Mouse (Mus musculus) ES-Bruce4 (cell line): ENCODE measurements around the gene Galns.

Source experiments
- CTCF ChIP-seq: IDR thresholded peaks from one replicate; pipeline ENCODE4 v1.8.1; 2011; ENCODE audit warnings: low read depth, low read length
- EP300 ChIP-seq: IDR thresholded peaks from 2 replicates; pipeline ENCODE4 v1.6.1; 2011; ENCODE audit warnings: low read depth, low read length; ENCODE audit not compliant: insufficient read depth
- POLR2A ChIP-seq: IDR thresholded peaks from one replicate; pipeline ENCODE4 v1.8.1; 2011; ENCODE audit warnings: low read length; ENCODE audit not compliant: insufficient read depth

GRCm38 (mm10) chr8:122568109-122568504 lies 43.2 kb downstream of the Galns start:
- TF ChIP-seq CTCF (no peak), EP300 (no peak), POLR2A (no peak)
